Mouse (Mus musculus): ENCODE measurements around the gene Egfr. TPM values are rescaled to one million over a fixed set of nuclear protein-coding genes. Genes with fewer than 3 reads are reported as not detected.

The Egfr gene
- total RNA-seq, 2 experiments from 2014 or later = 0.11 to 0.94 TPM

DNA sequence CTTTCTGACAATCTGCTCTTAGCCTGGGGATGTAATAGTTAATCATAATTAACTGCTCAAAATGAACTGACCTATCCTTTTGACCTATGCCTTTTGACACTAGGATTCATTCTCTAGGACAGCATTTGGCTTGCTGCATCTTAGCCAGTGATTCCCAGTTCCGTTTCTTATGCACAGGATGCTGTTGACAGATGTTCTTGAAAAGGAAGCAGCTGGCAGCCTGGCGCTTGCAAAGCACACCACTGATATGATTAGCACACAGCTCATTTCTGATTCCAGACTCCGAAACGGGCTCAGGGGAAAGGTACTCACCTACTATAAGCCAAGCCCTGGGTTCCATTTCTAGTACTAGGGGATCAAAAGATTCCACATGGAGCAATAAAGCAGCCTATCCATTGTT lies 20.7 kb downstream of the Egfr start:
- 0 out of 2 replicates have a peak, but pooled peaks have one; percentile 47 for ATAC-seq (ENCODE audit: poor library complexity, severe bottlenecking)

DNA sequence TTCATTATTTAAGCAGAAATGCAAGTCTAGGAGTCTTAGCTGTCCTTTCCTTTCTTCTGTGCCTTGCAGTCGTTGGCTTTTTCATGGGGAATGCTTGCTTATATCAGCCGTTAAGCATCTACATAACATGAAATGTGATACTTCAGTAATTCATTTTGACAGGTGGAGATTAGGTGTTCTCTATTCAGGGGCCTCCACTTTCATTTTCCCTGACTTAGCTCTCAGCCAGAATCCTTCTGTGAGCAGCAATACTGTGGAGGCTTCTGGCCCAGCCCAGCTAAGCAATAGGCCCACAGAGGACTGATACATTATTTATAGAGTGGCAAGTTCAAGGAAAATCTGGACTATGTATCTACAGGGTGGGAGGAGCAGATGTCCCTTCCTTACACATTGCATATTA lies 25.0 kb downstream of the Egfr start:
- ATAC-seq (ENCODE audit: poor library complexity, severe bottlenecking) = no peak

DNA sequence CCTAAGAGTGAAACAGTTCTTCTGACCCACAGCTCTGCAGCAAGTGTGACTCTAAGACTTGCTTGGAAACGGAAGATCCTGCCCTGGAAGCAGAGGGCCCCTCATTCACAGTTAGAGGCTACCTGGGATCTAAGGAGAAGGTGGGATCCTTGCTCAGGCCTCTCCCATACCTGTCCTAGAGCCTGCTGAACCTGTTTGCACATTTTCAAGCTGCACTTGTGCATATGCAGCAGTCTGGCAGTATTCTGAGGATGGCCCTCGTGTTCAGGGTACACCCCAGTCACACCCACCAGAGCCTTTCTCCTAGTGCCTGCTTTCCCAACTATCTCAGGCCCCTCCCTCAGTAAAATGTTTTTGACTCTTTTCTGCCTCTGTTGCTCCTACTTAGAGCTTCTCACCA lies 29.6 kb downstream of the Egfr start:
- no peak for ATAC-seq (ENCODE audit: poor library complexity, severe bottlenecking)

DNA sequence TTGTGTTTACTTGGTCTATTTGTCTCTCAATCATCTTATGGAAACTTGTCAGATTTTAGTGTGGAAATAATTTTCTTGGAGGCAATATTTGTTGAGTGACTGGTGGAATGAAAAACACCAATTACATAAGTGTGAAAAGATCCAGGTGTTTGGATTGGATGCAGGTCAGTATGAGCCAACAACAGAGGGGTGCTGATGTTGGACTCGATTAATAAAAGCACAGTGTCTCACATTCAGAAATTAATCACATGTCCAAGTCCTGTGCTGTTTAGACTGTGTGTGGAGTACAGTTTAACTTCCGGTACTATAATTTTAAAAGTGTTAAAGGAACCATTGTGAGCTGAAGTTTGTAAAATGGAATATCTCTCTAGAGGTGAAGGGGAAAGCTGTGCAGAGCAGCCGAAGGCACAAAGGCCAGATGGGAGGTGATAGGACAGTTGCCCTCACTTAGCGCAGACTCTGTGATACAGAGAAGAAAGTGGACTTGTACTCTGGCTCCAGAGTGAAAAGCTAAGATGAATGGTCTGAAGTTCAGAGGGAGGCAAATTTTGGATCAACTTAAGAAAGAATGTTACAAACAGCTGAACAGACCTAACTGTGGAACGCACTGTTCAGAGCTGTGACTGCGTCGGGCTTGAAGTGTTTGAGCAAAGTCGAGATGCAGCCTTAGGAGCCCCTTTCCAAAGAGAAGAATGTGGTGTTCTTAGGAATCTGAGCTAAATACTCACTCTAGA lies 32.1 kb downstream of the Egfr start:
- no peak for ATAC-seq (ENCODE audit: poor library complexity, severe bottlenecking)

DNA sequence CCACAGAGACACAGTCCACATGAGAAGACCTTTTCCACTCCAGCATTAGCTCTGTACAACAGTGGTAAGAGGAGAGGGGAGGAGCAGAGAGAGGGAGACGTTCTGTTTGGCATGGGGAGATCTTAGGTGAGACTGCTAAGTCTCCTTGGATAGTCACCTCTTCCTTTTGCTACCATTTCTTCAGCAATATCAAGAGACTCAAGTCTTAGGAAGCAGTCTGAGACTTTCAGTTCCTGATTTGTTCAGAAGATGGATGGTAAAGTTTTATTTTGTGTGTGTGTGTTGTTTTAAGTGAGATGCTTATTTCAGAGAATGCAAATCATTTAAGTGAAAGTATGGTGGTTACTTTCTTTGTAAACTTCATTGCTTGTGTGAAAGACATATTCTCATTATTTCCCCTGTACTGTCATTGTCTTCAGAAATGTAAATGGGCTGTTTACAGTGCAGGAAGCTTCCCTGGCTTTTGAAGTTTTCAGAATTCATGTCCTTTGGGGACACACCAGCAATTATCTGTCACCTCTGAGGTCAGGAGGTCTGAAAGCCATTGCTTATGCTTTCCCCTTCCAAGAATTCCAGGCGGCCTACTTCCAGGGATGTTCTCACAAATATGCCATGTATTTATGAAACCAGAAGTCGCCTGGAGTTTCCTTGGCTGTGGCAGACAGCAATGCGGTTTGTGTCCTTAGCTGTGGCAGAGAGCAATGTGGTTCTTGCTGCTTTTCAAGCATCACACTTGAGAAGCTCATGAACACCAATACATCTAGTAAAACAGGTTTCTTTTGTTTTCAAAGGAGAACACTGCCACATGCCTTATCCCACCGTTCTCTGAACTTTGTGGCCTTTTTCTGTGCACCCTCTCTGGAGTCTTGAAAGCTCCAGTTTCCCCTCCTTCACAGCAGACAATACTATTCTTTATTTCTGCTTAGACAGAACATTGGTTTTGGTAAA lies 40.9 kb downstream of the Egfr start:
- no peak for ATAC-seq (ENCODE audit: poor library complexity, severe bottlenecking)

DNA sequence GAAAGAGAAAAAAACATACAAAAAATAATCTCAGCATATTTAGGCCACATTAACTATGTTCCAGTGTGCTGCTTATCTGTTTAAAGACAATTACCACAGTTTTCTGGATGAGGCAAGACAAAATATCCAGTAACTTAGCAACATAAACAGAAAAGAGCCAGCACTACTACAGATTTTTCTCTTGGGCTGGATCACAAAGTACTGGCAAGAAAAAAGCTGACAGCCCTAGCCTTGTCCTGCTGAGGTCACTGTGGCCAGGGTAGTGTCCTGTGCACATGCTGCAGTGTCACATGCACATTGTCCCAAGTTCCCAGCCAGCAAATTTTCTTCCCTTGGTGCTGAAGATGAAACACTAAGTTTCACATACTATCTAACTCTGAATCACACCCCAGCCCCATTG lies 43.0 kb downstream of the Egfr start:
- ATAC-seq (ENCODE audit: poor library complexity, severe bottlenecking) = no peak

DNA sequence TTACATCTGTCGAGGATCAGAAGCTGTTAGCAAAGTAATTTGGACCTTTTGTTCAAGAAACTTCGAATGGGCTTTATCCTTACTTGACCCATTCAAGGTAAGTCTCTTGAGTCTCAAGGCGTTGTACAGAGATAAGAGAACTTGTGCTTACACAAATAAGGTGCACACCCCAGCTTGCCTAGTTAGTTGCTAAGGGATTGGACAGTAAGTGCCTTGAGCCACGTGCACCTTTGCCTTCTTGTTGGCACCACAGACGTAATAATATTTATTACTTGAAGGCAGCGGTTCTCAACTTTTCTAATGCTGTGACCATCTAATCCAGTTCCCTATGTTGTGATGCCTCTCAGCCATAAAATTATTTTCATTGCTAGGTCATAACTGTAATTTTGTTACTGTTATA lies 43.5 kb downstream of the Egfr start:
- no peak for ATAC-seq (ENCODE audit: poor library complexity, severe bottlenecking)

DNA sequence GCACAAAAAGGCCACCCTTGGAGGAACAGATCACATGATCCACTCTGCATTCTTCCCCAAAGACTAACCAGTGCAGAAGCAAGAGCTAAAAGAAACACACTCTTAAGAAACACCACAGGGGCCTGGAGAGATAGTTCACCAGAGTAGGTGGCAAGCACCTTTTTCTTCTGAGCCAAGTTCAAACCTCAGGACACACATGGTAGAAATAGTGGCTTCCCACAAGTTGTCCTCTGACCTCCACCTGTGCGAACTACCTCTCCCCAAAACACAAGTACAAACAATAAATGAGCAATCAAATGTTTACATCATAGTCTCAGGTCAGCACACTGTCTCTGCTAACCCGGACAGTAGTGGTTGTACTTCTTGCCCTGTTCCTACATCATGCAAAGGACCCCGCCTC lies 45.5 kb downstream of the Egfr start:
- ATAC-seq (ENCODE audit: poor library complexity, severe bottlenecking) = no peak

DNA sequence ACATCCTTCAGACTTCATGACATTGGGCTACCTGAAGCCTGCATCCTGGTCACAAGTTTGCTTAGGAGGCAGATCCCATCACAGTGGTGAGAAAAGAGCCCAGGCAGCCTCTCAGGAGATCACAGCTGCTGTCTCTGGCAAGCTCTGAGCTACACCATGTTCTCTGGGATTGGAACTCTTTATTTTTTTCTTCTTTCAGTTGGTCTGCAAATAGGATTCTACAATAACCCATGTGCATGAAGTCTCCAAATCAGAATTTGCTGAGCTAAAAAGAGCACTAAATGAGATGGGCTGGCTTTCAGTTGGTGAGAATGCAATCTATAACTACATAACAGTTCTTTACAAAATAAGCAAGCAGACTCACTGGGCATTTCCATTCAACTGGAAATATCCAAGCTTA lies 46.1 kb downstream of the Egfr start:
- no peak for ATAC-seq (ENCODE audit: poor library complexity, severe bottlenecking)

DNA sequence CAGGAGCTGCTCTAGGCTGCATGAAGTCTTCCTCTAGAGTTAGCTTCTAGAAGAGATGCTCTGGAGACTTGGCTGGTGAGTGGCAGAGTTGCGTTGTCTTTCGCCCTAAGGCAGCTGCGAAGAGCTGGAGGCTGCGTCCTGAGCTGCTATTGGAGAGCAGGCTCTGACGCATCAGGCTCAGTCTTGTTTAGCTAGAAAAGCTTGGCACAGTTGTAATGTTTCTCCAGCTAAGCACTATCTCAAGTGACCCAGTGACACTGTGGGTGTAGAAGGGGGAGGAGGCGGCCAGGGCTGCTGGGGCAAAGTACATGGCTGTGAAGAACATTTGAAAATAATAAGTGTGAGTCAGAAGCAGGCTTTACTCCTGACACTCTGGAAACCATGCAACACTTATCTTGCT lies 48.5 kb downstream of the Egfr start:
- ATAC-seq (ENCODE audit: poor library complexity, severe bottlenecking) = no peak

DNA sequence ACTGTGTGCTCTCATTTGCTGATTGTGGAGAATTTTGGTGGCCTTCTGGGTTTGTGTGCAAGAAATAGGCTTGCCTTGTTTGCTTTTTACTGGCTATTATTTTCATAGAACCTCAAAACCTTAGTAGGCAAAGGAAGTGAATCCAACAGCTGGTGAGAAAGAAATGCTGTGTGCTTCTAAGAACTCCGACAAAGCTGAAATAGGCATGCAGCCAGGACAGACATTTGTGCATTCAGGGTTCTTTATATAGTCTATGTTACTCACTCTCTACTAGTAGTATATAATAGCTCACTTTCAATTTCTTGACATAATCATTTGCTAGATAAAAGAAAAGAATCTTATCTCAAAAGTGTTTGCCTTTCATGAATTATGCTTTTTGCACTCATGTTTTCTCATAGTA lies 50.7 kb downstream of the Egfr start:
- ATAC-seq (ENCODE audit: poor library complexity, severe bottlenecking) = no peak

DNA sequence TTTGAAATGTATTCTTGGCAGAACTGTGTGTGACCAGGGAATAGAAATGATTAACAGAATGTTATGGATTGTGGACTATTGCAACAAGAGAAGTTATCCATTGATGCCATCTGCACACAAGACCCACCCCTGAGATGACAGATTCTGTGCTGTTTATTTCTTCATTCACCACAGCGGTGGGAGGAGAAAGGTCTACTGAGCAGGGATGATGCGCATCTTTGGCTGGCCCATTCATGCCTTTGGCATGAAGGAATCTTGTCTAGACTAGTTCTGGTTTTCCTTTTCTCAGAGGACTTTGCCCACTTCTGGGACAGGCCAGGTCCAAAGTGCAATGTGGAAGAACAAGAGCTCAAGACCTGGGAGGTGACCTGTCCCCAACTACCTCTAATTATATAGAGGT lies 52.0 kb downstream of the Egfr start:
- ATAC-seq (ENCODE audit: poor library complexity, severe bottlenecking) = no peak

DNA sequence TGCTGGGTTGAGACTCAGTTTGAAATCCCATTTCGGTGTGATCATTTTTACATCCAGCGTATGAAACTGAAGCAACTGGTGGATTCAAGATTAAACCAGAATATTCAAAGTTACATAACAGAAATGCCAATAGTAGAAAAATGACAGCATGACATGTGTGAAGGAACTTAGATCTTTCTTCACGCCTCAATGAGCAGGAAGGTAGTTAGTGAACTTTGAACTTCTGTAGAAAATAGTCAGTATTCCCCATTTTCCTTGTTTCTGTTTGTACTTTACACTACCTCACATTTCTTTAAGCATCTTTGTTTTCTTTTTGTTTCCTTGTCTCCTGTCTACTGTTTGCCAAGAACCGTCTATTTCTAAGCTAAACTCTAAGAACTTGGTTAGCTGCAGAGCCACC lies 53.9 kb downstream of the Egfr start:
- ATAC-seq (ENCODE audit: poor library complexity, severe bottlenecking) = no peak

DNA sequence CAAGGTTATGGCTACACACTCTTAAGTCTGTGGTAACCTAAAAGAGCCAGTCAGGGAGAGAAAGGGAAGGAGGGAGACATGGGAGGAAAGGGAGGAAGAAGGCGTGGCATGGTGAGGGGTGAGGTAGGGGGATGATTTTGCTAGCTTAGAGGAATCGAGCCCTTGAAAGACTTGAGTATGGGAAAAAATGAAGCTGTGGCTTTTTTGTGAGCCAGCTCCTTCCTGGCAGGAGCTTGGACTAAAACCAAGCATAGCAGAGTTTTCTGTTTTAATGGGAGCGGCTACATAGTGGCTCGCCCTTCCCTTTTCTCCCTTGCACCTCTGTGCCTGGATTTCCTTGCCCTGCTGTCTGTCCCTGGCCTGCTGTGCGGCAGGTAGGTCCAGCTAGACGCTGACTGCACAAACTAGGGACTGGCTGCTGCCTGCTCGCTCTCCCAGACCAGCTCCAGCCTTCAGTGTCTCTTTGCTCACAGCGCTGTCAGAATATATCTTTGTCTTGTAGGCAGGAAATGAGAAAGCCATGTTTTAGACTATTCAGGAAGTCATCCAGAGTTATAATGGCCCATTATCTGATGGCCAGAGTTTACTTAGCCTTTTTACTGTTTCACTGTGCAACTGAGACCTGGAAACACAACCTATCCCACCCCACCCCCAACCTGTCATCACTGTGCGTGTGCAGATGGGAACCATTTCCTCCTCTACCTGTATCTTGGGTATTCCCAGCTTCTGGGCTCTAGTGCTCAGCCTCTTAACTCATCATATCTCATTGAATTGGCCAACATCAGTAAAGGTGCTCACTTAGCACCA lies 57.4 kb downstream of the Egfr start:
- no peak for ATAC-seq (ENCODE audit: poor library complexity, severe bottlenecking)

DNA sequence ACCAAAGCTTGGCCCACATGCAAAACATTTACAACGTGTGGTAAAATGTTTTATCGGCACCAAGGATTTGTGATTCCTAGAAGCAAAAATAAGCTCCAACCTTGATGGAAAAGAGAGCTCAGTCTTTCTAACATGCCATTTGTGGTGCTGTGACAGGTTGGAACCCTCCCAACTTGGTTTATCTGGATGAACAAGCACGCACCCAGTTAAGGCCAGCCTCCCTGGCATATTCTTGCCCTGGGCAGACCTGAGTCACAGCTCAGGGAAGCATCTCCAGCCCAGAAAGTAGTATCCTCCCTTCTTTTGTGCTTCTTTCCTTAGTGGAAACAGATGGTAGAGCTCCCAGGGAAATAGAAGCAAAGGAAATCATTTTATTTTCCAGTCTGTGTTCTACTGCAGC lies 58.1 kb downstream of the Egfr start:
- no peak for ATAC-seq (ENCODE audit: poor library complexity, severe bottlenecking)

DNA sequence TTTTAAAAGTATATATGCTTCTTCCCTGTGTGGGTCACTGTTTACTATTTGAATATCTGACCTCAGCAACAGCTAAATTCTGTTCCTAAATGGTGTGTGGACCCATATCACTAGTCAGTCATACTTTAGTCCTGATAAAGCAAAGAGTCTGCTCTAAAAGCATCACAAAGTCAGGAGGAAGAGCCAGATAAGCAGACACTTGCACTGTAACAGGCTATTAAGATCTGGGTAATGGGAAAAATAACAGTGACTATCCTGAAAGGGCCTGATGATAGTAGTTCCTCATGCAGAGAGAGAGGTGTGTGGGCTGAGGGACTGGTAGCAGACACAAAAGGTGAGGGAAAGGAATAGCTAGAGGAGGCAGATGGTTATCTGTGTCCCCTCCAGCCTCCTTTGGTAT lies 61.3 kb downstream of the Egfr start:
- no peak for ATAC-seq (ENCODE audit: poor library complexity, severe bottlenecking)

DNA sequence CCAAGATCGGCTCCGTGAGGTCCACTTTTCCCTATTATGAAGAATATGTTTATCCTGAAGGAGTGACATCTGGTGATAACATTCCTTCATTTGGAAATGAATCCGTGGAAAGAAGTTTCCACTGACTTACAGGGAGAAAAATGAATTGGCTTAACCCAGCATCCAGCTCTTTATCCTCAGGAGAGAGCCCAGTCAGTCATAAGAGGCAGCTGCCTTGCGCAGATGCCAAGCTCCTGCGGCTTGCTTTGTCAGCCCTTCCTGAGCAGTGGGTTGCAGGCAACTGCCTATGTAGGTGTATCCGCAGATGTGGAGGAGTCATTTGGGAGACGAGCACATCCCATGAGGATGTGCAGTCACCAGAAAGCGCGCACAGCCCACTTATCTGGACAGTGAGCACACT lies 64.4 kb downstream of the Egfr start:
- ATAC-seq (ENCODE audit: poor library complexity, severe bottlenecking) = no peak

DNA sequence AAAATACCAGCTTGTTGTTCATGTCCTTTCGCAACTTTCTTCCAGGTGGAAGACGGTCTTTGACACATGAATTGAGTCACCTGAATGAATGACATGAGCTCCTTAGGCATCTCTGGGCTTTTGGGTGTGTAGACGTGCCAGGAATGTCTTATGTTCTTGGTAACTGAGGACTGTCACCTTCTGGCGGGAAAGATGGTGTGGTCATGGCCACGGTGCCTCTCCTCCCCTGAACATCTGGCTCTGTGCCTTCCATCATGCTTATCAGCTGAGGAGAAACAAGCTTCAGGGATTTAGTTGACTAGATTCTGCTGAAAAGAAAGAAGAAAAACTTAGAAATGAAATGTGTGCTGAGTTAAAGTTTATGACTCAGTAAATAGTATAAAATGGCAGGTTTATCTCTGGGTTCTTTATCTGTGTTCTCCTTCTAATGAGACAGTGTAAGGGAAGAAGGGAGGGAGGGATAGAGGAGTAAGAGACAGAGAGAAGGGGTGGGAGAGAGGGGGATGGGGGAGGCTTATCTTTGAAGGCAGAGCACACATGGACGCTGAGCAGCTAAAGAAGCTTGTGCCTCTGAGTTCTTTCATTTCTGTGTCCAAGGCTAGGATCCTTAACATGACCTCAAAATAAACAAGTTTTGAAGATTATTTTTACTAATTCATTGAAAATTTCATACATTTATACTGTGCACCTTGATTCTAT lies 65.5 kb downstream of the Egfr start:
- no peak for ATAC-seq (ENCODE audit: poor library complexity, severe bottlenecking)

DNA sequence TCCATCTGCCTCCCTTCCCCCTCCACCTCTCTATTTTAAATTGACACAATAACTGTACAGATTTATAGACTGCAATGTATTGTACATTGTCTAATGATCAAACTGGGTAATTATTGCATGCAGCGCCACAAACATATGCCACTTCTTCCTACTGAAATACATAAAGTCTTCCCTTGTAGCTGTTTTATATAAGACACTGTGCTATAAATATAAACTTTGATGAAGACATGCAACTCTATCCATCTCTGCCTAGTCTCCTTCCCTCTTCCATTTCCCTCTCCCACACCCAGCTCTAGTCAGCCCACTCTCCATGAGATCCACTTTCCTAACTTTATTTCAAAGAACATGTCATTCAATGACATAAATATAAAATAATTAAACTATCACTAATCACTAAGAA lies 67.4 kb downstream of the Egfr start:
- ATAC-seq (ENCODE audit: poor library complexity, severe bottlenecking) = no peak

DNA sequence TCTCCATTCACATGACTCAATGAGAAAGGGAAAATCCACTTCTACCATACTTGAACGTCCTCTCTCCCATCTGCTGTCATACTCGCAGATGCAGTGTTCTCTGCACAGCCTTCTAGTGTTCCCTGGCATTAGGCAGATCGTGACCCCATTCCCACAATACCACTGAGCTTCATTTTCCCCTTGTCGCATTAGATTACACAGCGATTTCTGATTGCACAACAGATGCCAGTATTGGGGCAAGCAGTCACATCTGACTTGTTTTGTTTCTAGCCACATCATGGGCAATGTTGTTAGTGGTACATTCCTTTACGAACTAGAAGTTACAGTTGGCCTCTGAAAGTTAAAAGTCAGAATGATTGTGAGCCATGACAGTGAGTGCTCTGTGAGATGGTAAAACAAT lies 68.1 kb downstream of the Egfr start:
- no peak for ATAC-seq (ENCODE audit: poor library complexity, severe bottlenecking)
